Mouse (Mus musculus) lung, embryonic 16.5 days (tissue): ENCODE data around the gene Mgst2. TPM values are rescaled to one million over a fixed set of nuclear protein-coding genes. Genes with fewer than 3 reads are reported as not detected.
A peak's percentile ranks its signal among the peaks of the same experiment; 100 is the strongest.

Source experiments
- ATAC-seq: fragments of 200-750 bp; cut with Nextera tagmentation; 2 replicates; pipeline ENCODE4 v1.8.0; 2017; ENCODE audit warnings: low read depth, mild to moderate bottlenecking, moderate library complexity
- H3K27ac ChIP-seq: fragments of 300-500 bp; sonication (generic); 2 replicates; pipeline ENCODE4 v1.5.1; 2014; ENCODE audit warnings: mild to moderate bottlenecking, control low read depth, low read length
- H3K27me3 ChIP-seq: fragments of 300-500 bp; sonication (generic); 2 replicates; pipeline ENCODE4 v1.6.1; 2014; ENCODE audit warnings: low read depth, low read length, mixed read lengths; ENCODE audit not compliant: control insufficient read depth, insufficient read depth
- H3K36me3 ChIP-seq: fragments of 300-500 bp; sonication (generic); 2 replicates; pipeline ENCODE4 v1.6.1; 2014; ENCODE audit warnings: low read length; ENCODE audit not compliant: control insufficient read depth, insufficient read depth
- H3K4me1 ChIP-seq: fragments of 300-500 bp; sonication (generic); replicated peaks from 2 replicates; pipeline ENCODE4 v1.6.1; 2014; ENCODE audit warnings: low read length, mixed read lengths; ENCODE audit not compliant: control insufficient read depth, insufficient read depth
- H3K4me2 ChIP-seq: fragments of 300-500 bp; sonication (generic); 2 replicates; pipeline ENCODE4 v1.6.1; 2014; ENCODE audit warnings: low read depth, low read length, control low read depth
- H3K4me3 ChIP-seq: fragments of 300-500 bp; sonication (generic); 2 replicates; pipeline ENCODE4 v1.5.1; 2014; ENCODE audit warnings: mild to moderate bottlenecking, low read length, control low read depth
- H3K9ac ChIP-seq: fragments of 300-500 bp; sonication (generic); 2 replicates; pipeline ENCODE4 v1.6.1; 2014; ENCODE audit warnings: low read length, control low read depth
- H3K9me3 ChIP-seq: fragments of 300-500 bp; sonication (generic); 2 replicates; pipeline ENCODE4 v1.6.1; 2016; ENCODE audit warnings: low read length; ENCODE audit not compliant: control insufficient read depth
- WGBS: fragments of 180-500 bp; shearing (Covaris S2); extraction: QIAGEN DNeasy Blood & Tissue Kit; methylation state at CpG from one replicate; pipeline ENCODE4 v1.1.7; 2014; 5-methylcytosine and 5-hydroxymethylcytosine counted together
- polyA plus RNA-seq: library from polyadenylated mRNA; unstranded; fragments of >200 nt; fragmentation: Nextera tagmentation; extraction: Ambion mirVana; gene quantifications from 2 replicates; pipeline ENCODE4 v1.2.1, GENCODE M21; 2015

The Mgst2 gene
- polyA plus RNA-seq: 5.4 and 6.9 TPM in 2 replicates

GRCm38 (mm10) chr3:51660060-51660459 lies at the start of gene Mgst2:
Mgst2 (plus strand) TSS chr3:51660360.
- Histone ChIP-seq H3K9me3 (no peaks in the 10 kb centered on the region), H3K4me2 (no peak within 1 kb of the TSS), H3K9ac (0 out of 2 replicates have a peak within 1 kb of the TSS, but pooled peaks have one; percentile 4), H3K27ac (peak within 1 kb of the TSS; percentile 36; the same call in 1 of the 2 replicates), H3K27me3 (no peaks in the 10 kb centered on the region), H3K4me1 (peaks cover 14% of the 10 kb centered on the region), H3K4me3 (no peak within 1 kb of the TSS), H3K36me3 (no peaks in the 10 kb centered on the region)
- no peak for ATAC-seq
- WGBS: 51% methylated on average over 4 of the region's 4 CpGs

GRCm38 (mm10) chr3:51611972-51612371 lies 48.2 kb upstream of the Mgst2 start:
- 6% methylated on average over 6 of the region's 6 CpGs for whole genome bisulfite sequencing
- no peaks in the 10 kb centered on the region for H3K36me3 ChIP-seq
- no peak overlapping the region for H3K27ac ChIP-seq
- H3K4me3 ChIP-seq: no peak overlapping the region
- H3K9ac ChIP-seq: no peak overlapping the region
- ATAC-seq: peak; percentile 78
- H3K9me3 ChIP-seq: no peaks in the 10 kb centered on the region
- no peak overlapping the region for H3K4me2 ChIP-seq
- no peaks in the 10 kb centered on the region for H3K27me3 ChIP-seq
- H3K4me1 ChIP-seq: no peaks in the 10 kb centered on the region

GRCm38 (mm10) chr3:51612398-51613356 lies 47.5 kb upstream of the Mgst2 start:
- no peaks in the 10 kb centered on the region for H3K9me3 ChIP-seq
- H3K4me1 ChIP-seq: no peaks in the 10 kb centered on the region
- WGBS: 74% methylated on average over 10 of the region's 10 CpGs
- H3K27ac ChIP-seq: no peak overlapping the region
- ATAC-seq: no peak
- H3K4me3 ChIP-seq: no peak overlapping the region
- no peaks in the 10 kb centered on the region for H3K36me3 ChIP-seq
- H3K9ac ChIP-seq: no peak overlapping the region
- no peak overlapping the region for H3K4me2 ChIP-seq
- no peaks in the 10 kb centered on the region for H3K27me3 ChIP-seq

- H3K4me2 ChIP-seq: no peak overlapping the region
- no peaks in the 10 kb centered on the region for H3K27me3 ChIP-seq
- WGBS: 71% methylated on average over 13 of the region's 13 CpGs
- H3K9me3 ChIP-seq: no peaks in the 10 kb centered on the region
- no peak for ATAC-seq
- H3K27ac ChIP-seq: no peak overlapping the region
- no peak overlapping the region for H3K4me3 ChIP-seq
- no peak overlapping the region for H3K9ac ChIP-seq
- no peaks in the 10 kb centered on the region for H3K4me1 ChIP-seq
- H3K36me3 ChIP-seq: no peaks in the 10 kb centered on the region
Measured at GRCm38 (mm10) chr3:51614278-51614677, 45.9 kb upstream of the Mgst2 start.

- Histone ChIP-seq H3K36me3 (no peaks in the 10 kb centered on the region), H3K9me3 (no peaks in the 10 kb centered on the region), H3K9ac (no peak overlapping the region), H3K4me2 (no peak overlapping the region), H3K27ac (no peak overlapping the region), H3K27me3 (no peaks in the 10 kb centered on the region), H3K4me3 (no peak overlapping the region), H3K4me1 (no peaks in the 10 kb centered on the region; the same call in 1 of the 2 replicates)
- peak; percentile 38; the same call in 1 of the 2 replicates for ATAC-seq
- WGBS: 41% methylated on average over 2 of the region's 2 CpGs
Measured at GRCm38 (mm10) chr3:51623956-51624355, 36.2 kb upstream of the Mgst2 start.

GRCm38 (mm10) chr3:51627741-51628140 lies 32.4 kb upstream of the Mgst2 start:
- peaks cover 3% of the 10 kb centered on the region; the same call in 1 of the 2 replicates for H3K4me1 ChIP-seq
- WGBS: 63% methylated on average over 3 of the region's 3 CpGs
- peaks cover 5% of the 10 kb centered on the region; the same call in 1 of the 2 replicates for H3K9me3 ChIP-seq
- no peak overlapping the region for H3K9ac ChIP-seq
- no peak for ATAC-seq
- H3K36me3 ChIP-seq: no peaks in the 10 kb centered on the region
- no peaks in the 10 kb centered on the region for H3K27me3 ChIP-seq
- H3K4me3 ChIP-seq: no peak overlapping the region
- H3K4me2 ChIP-seq: no peak overlapping the region
- no peak overlapping the region for H3K27ac ChIP-seq

GRCm38 (mm10) chr3:51628977-51629376 lies 31.2 kb upstream of the Mgst2 start:
- H3K4me3 ChIP-seq: no peak overlapping the region
- no peak overlapping the region for H3K4me2 ChIP-seq
- no peaks in the 10 kb centered on the region for H3K27me3 ChIP-seq
- peaks cover 3% of the 10 kb centered on the region; the same call in 1 of the 2 replicates for H3K4me1 ChIP-seq
- no peaks in the 10 kb centered on the region for H3K36me3 ChIP-seq
- WGBS: 38% methylated on average over 3 of the region's 3 CpGs
- no peak for ATAC-seq
- no peak overlapping the region for H3K27ac ChIP-seq
- H3K9ac ChIP-seq: no peak overlapping the region
- peaks cover 5% of the 10 kb centered on the region; the same call in 1 of the 2 replicates for H3K9me3 ChIP-seq

- Histone ChIP-seq H3K4me1 (peaks cover 3% of the 10 kb centered on the region; the same call in 1 of the 2 replicates), H3K36me3 (no peaks in the 10 kb centered on the region), H3K27me3 (no peaks in the 10 kb centered on the region), H3K4me2 (no peak overlapping the region), H3K9ac (no peak overlapping the region), H3K27ac (no peak overlapping the region), H3K4me3 (no peak overlapping the region), H3K9me3 (peaks cover 5% of the 10 kb centered on the region; the same call in 1 of the 2 replicates)
- WGBS: 90% methylated on average over 1 of the region's 1 CpGs
- ATAC-seq: no peak
Measured at GRCm38 (mm10) chr3:51630746-51631145, 29.4 kb upstream of the Mgst2 start.

- no peak for ATAC-seq
Measured at GRCm38 (mm10) chr3:51631971-51632370, 28.2 kb upstream of the Mgst2 start.

More at GRCm38 (mm10) chr3:51631971-51632370, 28.2 kb upstream of the Mgst2 start:
- Histone ChIP-seq H3K9me3 (peaks cover 5% of the 10 kb centered on the region; the same call in 1 of the 2 replicates), H3K36me3 (no peaks in the 10 kb centered on the region), H3K27me3 (no peaks in the 10 kb centered on the region), H3K4me3 (no peak overlapping the region), H3K9ac (no peak overlapping the region), H3K4me2 (no peak overlapping the region), H3K4me1 (peaks cover 3% of the 10 kb centered on the region; the same call in 1 of the 2 replicates), H3K27ac (no peak overlapping the region)
- 88% methylated on average over 4 of the region's 4 CpGs for WGBS
